Mouse (Mus musculus): Measurements from ENCODE around the gene Apobec2. TPM values are rescaled to one million over a fixed set of nuclear protein-coding genes. Genes with fewer than 3 reads are reported as not detected.

Apobec2 gene
- polyA plus RNA-seq, 1 experiment from 2014 or later, result 5.6 TPM

DNA sequence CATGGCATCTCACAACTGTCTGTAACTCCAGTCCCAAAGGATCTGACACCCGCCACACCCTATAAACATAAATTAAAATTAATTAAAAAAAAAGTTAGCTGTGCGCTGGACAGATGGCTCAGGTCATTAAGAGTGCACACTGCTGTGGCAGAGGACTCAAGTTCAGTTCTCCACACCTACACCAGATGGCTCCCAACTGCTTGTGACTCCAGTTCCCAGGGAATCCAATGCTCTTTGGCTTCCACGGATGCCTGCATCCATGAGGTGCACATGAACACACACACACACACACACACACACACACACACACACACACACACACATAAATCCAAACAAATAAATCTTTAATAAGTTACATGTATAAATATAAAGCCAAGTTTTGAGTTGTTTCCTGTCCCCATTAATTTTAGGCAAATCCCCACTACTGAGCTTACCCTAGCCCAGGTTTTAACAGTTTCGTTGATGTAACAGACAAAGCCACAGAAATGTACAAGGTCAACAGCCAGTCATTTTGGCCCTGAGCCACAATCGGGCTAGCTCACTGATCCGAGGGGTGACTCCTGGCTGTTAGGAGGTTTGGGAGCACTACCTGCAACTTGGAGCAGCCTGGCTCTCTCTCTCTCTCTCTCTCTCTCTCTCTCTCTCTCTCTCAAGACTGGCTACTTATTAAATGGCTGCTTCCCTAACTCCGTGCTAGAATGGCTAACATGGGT lies 10.2 kb upstream of the Apobec2 start:
- no peaks in the 10 kb centered on the region for H3K9me3 ChIP-seq (ENCODE audit: low read length)
- DNase-seq (ENCODE audit: low spot score) (no peak), ATAC-seq (no peak)
- no peaks in the 10 kb centered on the region for H3K4me1 ChIP-seq (ENCODE audit: insufficient read depth, low read depth, low read length)
- TF ChIP-seq CTCF (IDR thresholded peaks at IDR 0.05) (peak; percentile 20; the same call in 1 of the 2 replicates), EP300 (IDR thresholded peaks at IDR 0.05) (no peak)
- 60% methylated on average over 7 of the region's 7 CpGs for WGBS
- no peak overlapping the region for H3K27ac ChIP-seq (ENCODE audit: low read length)
- H3K36me3 ChIP-seq (ENCODE audit: insufficient read depth, low read length), result no peaks in the 10 kb centered on the region
- no peak overlapping the region for H3K4me2 ChIP-seq (replicated peaks; ENCODE audit: low read depth, low read length)
- no peaks in the 10 kb centered on the region for H3K27me3 ChIP-seq (replicated peaks; ENCODE audit: insufficient read depth, low read length)
- H3K4me3 ChIP-seq (ENCODE audit: low read depth, low read length), result no peak overlapping the region
- H3K9ac ChIP-seq (replicated peaks; ENCODE audit: low read depth), result no peak overlapping the region

DNA sequence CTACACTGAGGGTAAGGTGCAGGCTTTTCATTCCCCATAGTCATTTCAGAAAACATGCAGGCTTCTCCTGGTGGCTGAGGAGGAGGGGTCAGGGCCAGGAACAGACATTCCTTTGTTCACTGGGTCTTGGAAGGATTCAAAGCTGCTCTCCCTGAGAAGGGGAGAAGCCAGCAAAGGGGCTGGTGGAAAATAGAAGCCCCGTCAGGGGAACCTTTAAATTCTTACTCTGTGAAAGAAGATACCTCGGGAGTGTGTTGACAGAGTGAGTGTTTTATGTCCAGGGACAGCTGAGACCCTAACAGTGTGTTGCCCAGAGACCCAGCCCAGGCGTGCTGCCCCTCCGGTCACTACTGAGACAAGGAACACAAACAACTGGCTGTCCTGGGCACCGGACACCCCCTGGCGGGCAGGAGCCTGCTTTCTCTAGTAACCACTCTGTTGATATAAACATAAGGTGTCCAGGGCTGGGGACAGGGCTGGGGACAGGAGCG lies 4.7 kb upstream of the Apobec2 start:
- peak; percentile 64 for ATAC-seq
- Histone ChIP-seq H3K9me3 (ENCODE audit: low read length) (no peaks in the 10 kb centered on the region), H3K27ac (ENCODE audit: low read length) (no peak overlapping the region), H3K36me3 (ENCODE audit: insufficient read depth, low read length) (no peaks in the 10 kb centered on the region), H3K4me1 (ENCODE audit: insufficient read depth, low read depth, low read length) (no peaks in the 10 kb centered on the region), H3K9ac (replicated peaks; ENCODE audit: low read depth) (no peak overlapping the region), H3K4me3 (ENCODE audit: low read depth, low read length) (no peak overlapping the region), H3K27me3 (replicated peaks; ENCODE audit: insufficient read depth, low read length) (no peaks in the 10 kb centered on the region), H3K4me2 (replicated peaks; ENCODE audit: low read depth, low read length) (no peak overlapping the region)
- no peak for DNase-seq (ENCODE audit: low spot score)
- TF ChIP-seq CTCF (IDR thresholded peaks at IDR 0.05), result peak; percentile 54
- no peak for TF ChIP-seq EP300 (IDR thresholded peaks at IDR 0.05)
- 20% methylated on average over 7 of the region's 7 CpGs for WGBS

DNA sequence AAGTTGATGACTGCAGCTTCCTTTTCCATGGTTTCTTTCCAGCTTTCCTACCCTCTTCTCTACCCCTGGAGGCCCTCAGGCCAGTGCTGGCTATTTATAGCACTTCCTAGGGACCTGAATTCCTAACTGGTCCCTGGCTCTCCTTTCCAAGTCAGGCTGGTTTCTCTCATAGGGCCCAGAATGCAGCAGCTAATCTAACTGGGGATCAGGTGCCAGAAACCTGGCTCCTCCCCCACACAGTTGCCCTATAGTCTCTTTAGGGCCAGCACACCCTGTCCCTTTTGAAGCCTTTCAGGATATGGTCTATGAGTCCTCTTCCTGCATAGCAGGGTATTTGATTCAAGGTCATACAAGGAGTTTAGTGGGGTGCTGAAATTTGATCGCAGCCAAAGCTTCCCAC lies 3.8 kb upstream of the Apobec2 start:
- no peak for DNase-seq (ENCODE audit: low spot score)

DNA sequence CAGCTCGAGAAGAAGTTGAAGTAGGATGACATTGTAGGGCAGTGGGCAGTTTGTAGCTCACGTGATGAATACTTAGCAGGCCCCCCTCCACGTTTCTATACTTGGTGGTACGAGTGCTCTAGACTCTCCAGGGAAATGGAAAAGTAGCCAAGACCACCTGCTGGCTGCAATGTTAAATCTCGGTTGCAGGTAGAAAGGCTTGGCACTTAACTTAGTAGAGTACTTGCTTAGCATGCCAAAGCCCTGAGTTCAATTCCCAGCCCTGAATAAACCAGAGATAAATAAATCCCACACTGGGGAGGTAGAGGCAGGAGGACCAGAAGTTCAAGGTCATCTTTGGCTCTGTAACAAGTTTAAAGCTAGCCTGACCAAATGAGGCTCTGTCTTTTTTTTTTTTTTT lies 1.7 kb upstream of the Apobec2 start:
- WGBS, result 71% methylated on average over 5 of the region's 5 CpGs
- no peaks in the 10 kb centered on the region for H3K9me3 ChIP-seq (ENCODE audit: low read length)
- peaks cover 3% of the 10 kb centered on the region; the same call in 1 of the 2 replicates for H3K4me1 ChIP-seq (ENCODE audit: insufficient read depth, low read depth, low read length)
- ATAC-seq (no peak), DNase-seq (ENCODE audit: low spot score) (no peak)
- TF ChIP-seq EP300 (IDR thresholded peaks at IDR 0.05), result no peak
- TF ChIP-seq CTCF (IDR thresholded peaks at IDR 0.05), result no peak
- no peaks in the 10 kb centered on the region for H3K27me3 ChIP-seq (replicated peaks; ENCODE audit: insufficient read depth, low read length)
- H3K4me2 ChIP-seq (replicated peaks; ENCODE audit: low read depth, low read length), result no peak overlapping the region
- H3K4me3 ChIP-seq (ENCODE audit: low read depth, low read length), result no peak overlapping the region
- no peaks in the 10 kb centered on the region for H3K36me3 ChIP-seq (ENCODE audit: insufficient read depth, low read length)
- H3K27ac ChIP-seq (ENCODE audit: low read length), result no peak overlapping the region
- no peak overlapping the region for H3K9ac ChIP-seq (replicated peaks; ENCODE audit: low read depth)

More for the DNA sequence above, 3.8 kb upstream of the Apobec2 start:
- 52% methylated on average over 1 of the region's 1 CpGs for WGBS
- no peak overlapping the region for H3K4me3 ChIP-seq (ENCODE audit: low read depth, low read length)
- H3K9ac ChIP-seq (replicated peaks; ENCODE audit: low read depth), result no peak overlapping the region
- ATAC-seq, result no peak; the same call in 1 of the 2 replicates
- no peak for TF ChIP-seq EP300 (IDR thresholded peaks at IDR 0.05)
- no peak for TF ChIP-seq CTCF (IDR thresholded peaks at IDR 0.05)
- no peaks in the 10 kb centered on the region for H3K27me3 ChIP-seq (replicated peaks; ENCODE audit: insufficient read depth, low read length)
- no peak overlapping the region for H3K4me2 ChIP-seq (replicated peaks; ENCODE audit: low read depth, low read length)
- H3K9me3 ChIP-seq (ENCODE audit: low read length), result no peaks in the 10 kb centered on the region
- H3K27ac ChIP-seq (ENCODE audit: low read length), result no peak overlapping the region
- H3K4me1 ChIP-seq (ENCODE audit: insufficient read depth, low read depth, low read length), result no peaks in the 10 kb centered on the region; the same call in 1 of the 2 replicates
- H3K36me3 ChIP-seq (ENCODE audit: insufficient read depth, low read length), result no peaks in the 10 kb centered on the region

DNA sequence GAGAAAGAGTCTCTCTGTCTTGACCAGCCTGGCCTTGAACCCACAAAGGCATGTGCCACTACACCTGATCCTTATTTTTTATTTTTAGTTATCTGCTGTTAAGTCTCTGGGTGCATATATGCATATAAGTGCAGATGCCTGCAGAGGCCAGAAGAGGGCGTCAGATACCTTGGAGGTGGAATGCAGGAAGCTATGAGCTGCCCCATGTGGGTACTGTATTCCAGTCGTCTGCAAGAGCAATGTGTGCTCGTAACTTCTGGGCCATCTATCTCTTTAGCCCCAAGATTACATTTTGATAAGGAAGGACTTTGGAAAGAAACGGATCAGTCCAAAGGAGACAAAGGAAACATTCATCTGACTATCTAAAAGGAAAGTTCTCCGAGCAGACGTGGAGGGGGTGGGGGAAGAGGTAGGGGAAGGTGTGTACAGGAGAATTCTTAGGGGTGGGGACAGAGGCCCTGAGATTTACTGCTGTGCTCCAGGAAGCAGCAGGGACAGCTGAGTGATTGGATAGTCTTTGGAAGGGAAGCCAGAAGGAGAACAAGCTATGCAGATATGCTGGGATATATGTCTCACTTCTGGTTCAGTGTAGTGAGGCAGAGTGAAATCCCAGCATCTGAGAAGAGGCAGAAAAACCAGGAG lies 1.1 kb upstream of the Apobec2 start:
- H3K27ac ChIP-seq (ENCODE audit: low read length), result no peak overlapping the region
- H3K4me2 ChIP-seq (replicated peaks; ENCODE audit: low read depth, low read length), result no peak overlapping the region
- 42% methylated on average over 6 of the region's 6 CpGs for WGBS
- H3K9me3 ChIP-seq (ENCODE audit: low read length), result no peaks in the 10 kb centered on the region
- no peaks in the 10 kb centered on the region for H3K36me3 ChIP-seq (ENCODE audit: insufficient read depth, low read length)
- H3K9ac ChIP-seq (replicated peaks; ENCODE audit: low read depth), result no peak overlapping the region
- TF ChIP-seq CTCF (IDR thresholded peaks at IDR 0.05), result peak; percentile 44
- no peak for TF ChIP-seq EP300 (IDR thresholded peaks at IDR 0.05)
- no peak for ATAC-seq
- no peak for DNase-seq (ENCODE audit: low spot score)
- H3K27me3 ChIP-seq (replicated peaks; ENCODE audit: insufficient read depth, low read length), result no peaks in the 10 kb centered on the region
- peaks cover 3% of the 10 kb centered on the region; the same call in 1 of the 2 replicates for H3K4me1 ChIP-seq (ENCODE audit: insufficient read depth, low read depth, low read length)
- no peak overlapping the region for H3K4me3 ChIP-seq (ENCODE audit: low read depth, low read length)

GRCm38 (mm10) chr17:48433006-48433655 lies 401 bp upstream of the Apobec2 start:
- no peak overlapping the region for H3K4me2 ChIP-seq (replicated peaks; ENCODE audit: low read depth, low read length)
- H3K27ac ChIP-seq (ENCODE audit: low read length), result no peak overlapping the region
- H3K9me3 ChIP-seq (ENCODE audit: low read length), result no peaks in the 10 kb centered on the region
- 73% methylated on average over 20 of the region's 20 CpGs for WGBS
- peaks cover 3% of the 10 kb centered on the region; the same call in 1 of the 2 replicates for H3K4me1 ChIP-seq (ENCODE audit: insufficient read depth, low read depth, low read length)
- no peaks in the 10 kb centered on the region for H3K36me3 ChIP-seq (ENCODE audit: insufficient read depth, low read length)
- no peak overlapping the region for H3K9ac ChIP-seq (replicated peaks; ENCODE audit: low read depth)
- TF ChIP-seq EP300 (IDR thresholded peaks at IDR 0.05) (no peak), CTCF (IDR thresholded peaks at IDR 0.05) (no peak)
- DNase-seq (ENCODE audit: low spot score), result no peak
- no peak for ATAC-seq
- H3K27me3 ChIP-seq (replicated peaks; ENCODE audit: insufficient read depth, low read length), result no peaks in the 10 kb centered on the region
- H3K4me3 ChIP-seq (ENCODE audit: low read depth, low read length), result no peak overlapping the region
